Mouse (Mus musculus) forebrain, embryonic 10.5 days (tissue): Measurements from ENCODE around the gene Eif2s3x. TPM values are rescaled to one million over a fixed set of nuclear protein-coding genes. Genes with fewer than 3 reads are reported as not detected.
"Not testable (repeated sequence)": the region's sequence is repeated elsewhere in the genome, so short reads cannot be mapped to it uniquely, and the experiment has no call there.

Experiments used
- DNase-seq: peaks from one replicate; pipeline ENCODE4 v3.0.0-alpha.2; 2017; ENCODE audit warnings: low spot score; ENCODE audit errors: extremely low spot score
- H3K27ac ChIP-seq: fragments of 300-500 bp; sonication (generic); 2 replicates; pipeline ENCODE4 v1.5.1; 2016; ENCODE audit warnings: mild to moderate bottlenecking
- H3K27me3 ChIP-seq: fragments of 300-500 bp; sonication (generic); 2 replicates; pipeline ENCODE4 v1.6.1; 2016; ENCODE audit warnings: mild to moderate bottlenecking; ENCODE audit not compliant: poor library complexity, severe bottlenecking
- H3K36me3 ChIP-seq: fragments of 300-500 bp; sonication (generic); replicated peaks from 2 replicates; pipeline ENCODE4 v1.6.1; 2016; ENCODE audit warnings: mild to moderate bottlenecking, moderate library complexity
- H3K4me1 ChIP-seq: fragments of 300-500 bp; sonication (generic); 2 replicates; pipeline ENCODE4 v1.6.1; 2016
- H3K4me3 ChIP-seq: fragments of 300-500 bp; sonication (generic); 2 replicates; pipeline ENCODE4 v1.5.1; 2016; ENCODE audit warnings: mild to moderate bottlenecking, moderate library complexity
- H3K9me3 ChIP-seq: fragments of 300-500 bp; sonication (generic); 2 replicates; pipeline ENCODE4 v1.6.1; 2016; ENCODE audit warnings: mild to moderate bottlenecking, moderate library complexity
- WGBS: fragments of 180-500 bp; shearing (Covaris S2); methylation state at CpG from one replicate; pipeline ENCODE4 v1.1.7; 2016; 5-methylcytosine and 5-hydroxymethylcytosine counted together
- polyA plus RNA-seq: library from polyadenylated mRNA; unstranded; fragments of >200 nt; fragmentation: Nextera tagmentation; extraction: Ambion mirVana; gene quantifications from 2 replicates; pipeline ENCODE4 v1.2.1, GENCODE M21; 2016

Eif2s3x gene
- 109 and 110 TPM in 2 replicates for polyA plus RNA-seq

DNA sequence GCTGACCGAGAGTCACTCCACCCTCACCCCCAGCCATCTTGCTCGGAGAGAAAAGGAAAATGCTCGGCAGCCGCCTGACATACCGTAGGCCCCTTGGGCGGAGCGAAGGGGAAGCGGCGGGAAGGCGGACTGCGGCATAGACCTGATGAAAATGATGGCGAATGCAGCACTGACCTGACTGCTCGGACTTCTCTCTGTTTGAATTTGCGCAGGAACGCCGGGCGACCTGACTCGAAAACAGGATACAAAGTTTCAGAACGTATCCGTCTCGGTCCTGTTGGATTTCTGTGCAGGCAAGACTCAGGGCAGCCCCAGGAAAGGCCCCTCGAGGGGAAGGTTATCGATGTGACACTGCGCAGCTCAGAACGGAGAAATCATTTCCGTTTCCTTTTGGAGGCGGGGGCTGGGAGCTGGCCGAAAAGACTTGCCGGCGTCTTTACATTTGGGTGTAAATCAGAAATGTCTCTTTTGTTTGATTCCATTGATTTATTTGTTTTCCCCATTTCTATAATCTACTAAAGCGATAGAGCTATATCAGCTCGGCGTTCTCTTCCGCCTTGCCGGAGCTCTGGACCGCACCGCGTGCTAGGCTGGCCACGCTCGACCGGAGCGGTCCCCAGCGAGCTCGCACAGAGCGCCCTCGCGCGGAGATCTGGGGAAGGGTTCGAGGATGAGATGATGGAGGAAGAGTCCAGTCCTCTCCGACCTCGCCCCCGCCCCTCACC is at the start of gene Eif2s3x:
Gene Eif2s3x, minus strand, starts transcription at position 266 of the 725 bp plus-strand sequence.
- Histone ChIP-seq H3K4me3 (peak within 1 kb of the TSS; percentile 79), H3K36me3 (peaks cover 34% of the 10 kb centered on the region), H3K27ac (peak within 1 kb of the TSS; percentile 90), H3K4me1 (peaks cover 10% of the 10 kb centered on the region; the same call in 1 of the 2 replicates), H3K9me3 (no peaks in the 10 kb centered on the region), H3K27me3 (no peaks in the 10 kb centered on the region)
- DNase-seq = peak; percentile 83
- WGBS = under 1% methylated on average over 52 of the region's 52 CpGs

DNA sequence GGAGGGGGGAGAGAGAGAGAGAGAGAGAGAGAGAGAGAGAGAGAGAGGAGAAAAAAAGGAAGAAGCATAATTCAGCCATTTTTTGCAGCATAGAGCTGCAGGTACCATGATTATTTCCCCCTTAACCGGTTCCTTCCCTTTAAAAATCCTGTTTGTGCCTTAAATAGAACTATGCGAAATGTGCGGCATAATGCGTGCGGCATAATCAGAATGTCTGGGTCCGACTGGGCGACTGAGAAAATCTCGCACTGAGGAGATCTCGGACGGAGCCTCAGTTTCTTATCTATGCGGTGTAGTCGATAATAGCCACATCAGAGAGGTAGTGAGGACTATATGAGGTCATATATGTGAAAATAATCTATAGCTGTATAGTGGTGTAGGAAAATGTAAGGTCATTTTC is 22.9 kb upstream of the Eif2s3x start:
- WGBS = 28% methylated on average over 12 of the region's 12 CpGs
- DNase-seq = no peak
- peaks cover 99% of the 10 kb centered on the region for H3K27me3 ChIP-seq

DNA sequence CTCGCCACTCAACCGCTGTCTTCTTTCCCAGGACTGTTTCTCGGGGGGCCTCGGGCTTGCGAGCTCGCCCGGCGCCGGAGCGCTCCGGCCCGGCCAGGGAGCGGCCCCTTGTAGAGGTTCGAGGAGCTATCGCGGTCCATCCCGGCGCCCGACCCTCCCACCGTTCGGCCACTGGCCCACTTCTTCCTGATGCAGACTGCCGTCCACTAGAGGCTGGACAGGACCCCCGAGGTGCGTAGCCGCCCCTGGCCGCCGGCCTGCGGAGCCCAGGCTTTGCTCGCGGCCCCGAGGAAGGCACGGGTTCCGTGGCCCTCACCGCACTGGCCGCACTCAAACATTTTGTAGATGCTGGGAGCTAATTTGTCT is 22.5 kb upstream of the Eif2s3x start:
- 11% methylated on average over 35 of the region's 35 CpGs for WGBS
- peak overlapping the region; percentile 91 for H3K27ac ChIP-seq
- no peaks in the 10 kb centered on the region for H3K36me3 ChIP-seq
- peaks cover 100% of the 10 kb centered on the region for H3K27me3 ChIP-seq
- DNase-seq = no peak
- no peaks in the 10 kb centered on the region for H3K4me1 ChIP-seq
- peak overlapping the region; percentile 67 for H3K4me3 ChIP-seq
- no peaks in the 10 kb centered on the region for H3K9me3 ChIP-seq

More for the DNA sequence above, 22.9 kb upstream of the Eif2s3x start:
- Histone ChIP-seq H3K4me3 (peak overlapping the region; percentile 67), H3K4me1 (no peaks in the 10 kb centered on the region), H3K27ac (peak overlapping the region; percentile 91), H3K36me3 (no peaks in the 10 kb centered on the region), H3K9me3 (no peaks in the 10 kb centered on the region)

DNA sequence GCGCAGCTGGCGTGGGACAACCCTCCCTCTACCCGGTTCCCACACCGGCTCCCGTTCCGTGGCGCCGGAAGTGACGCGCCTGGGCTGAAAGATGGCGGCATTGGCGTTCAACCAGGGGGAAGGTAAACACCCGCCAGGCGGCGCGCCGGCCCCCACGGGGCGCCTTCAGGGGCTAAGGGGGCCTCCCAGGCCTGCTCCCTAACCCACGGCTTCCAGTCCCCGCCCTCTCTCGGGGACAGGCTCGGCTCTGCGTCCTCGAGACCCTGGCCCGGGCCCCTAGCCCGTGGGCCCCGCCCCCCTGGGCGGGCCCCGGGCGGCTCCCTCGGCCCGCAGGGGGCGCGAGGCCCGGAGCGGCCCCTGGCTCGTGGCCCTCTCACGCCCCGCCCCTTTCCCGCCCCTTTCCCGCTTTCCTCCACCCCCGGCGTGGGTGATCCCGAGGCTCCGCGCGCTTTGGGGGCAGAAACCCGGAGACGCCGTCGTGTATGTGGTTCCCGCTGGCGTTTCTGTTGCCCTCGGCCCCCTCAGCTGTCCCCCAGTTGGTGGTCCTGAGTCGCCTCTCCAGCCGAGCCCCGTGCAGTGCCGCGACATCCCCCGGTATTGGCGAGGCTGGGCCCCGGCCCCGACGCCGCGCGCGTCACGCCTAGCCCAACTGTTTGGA is 22.0 kb upstream of the Eif2s3x start, which contains the start of gene Klhl15:
Gene Klhl15, plus strand, starts transcription at position 68 of the 658 bp plus-strand sequence.
- H3K4me3 ChIP-seq = peak within 1 kb of the TSS; percentile 67
- WGBS = 5% methylated on average over 51 of the region's 70 CpGs
- H3K4me1 ChIP-seq = no peaks in the 10 kb centered on the region
- peak within 1 kb of the TSS; percentile 91 for H3K27ac ChIP-seq
- H3K9me3 ChIP-seq = no peaks in the 10 kb centered on the region
- peak; percentile 79 for DNase-seq
- H3K36me3 ChIP-seq = no peaks in the 10 kb centered on the region
- peaks cover 100% of the 10 kb centered on the region for H3K27me3 ChIP-seq

DNA sequence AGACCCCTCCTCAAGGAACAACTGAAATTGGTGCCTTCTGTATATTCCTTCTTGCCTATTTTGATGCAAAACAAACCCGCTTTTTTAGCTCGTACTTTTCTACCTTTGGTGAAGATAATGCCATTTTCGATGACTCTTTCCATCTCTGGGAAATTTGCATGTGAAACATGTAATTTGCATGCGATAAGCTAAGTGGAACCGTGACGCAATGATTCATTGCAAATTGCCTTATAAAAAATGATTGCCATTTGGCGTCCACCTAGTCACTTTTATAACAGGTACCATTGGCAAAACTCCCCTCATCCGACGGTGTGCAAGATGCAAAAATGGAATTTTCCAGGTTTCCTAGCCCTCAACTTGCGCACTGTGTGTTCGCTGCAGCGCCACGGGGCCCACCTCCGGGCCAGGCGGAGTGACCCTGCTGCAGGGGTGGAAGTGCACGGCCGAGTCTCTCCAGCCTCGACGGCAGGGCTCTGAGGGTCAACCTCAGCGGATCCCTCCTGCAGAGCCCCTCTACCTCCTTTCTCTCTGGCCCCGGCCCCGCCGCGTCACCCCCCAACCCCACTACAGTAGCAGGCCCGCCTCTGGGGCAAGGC is 21.4 kb upstream of the Eif2s3x start:
- Histone ChIP-seq H3K4me1 (no peaks in the 10 kb centered on the region), H3K4me3 (peak overlapping the region; percentile 67), H3K36me3 (no peaks in the 10 kb centered on the region), H3K9me3 (no peaks in the 10 kb centered on the region), H3K27me3 (peaks cover 98% of the 10 kb centered on the region), H3K27ac (peak overlapping the region; percentile 91)
- no peak for DNase-seq
- 15% methylated on average over 23 of the region's 25 CpGs for WGBS

DNA sequence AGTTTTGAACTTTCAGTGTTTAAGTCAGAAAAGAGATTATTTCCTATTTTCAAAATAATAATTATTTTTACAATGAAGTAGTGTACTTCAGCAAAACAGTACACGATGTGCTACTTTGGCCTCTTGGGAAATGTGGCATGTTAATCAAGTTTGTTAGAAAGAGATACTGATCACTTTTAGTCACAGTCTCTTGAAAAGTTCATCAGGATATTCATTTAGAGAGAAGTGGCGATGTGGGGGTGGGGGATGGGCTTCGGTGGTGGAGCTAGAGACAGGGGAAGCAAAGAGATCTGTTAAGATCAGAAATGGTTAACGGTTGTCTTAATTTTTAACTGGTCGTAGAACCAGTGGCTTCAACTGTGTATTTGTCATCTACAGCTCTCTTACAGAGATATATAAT is 20.8 kb upstream of the Eif2s3x start:
- Histone ChIP-seq H3K4me3 (peak overlapping the region; percentile 67), H3K9me3 (no peaks in the 10 kb centered on the region), H3K4me1 (no peaks in the 10 kb centered on the region), H3K36me3 (no peaks in the 10 kb centered on the region), H3K27me3 (peaks cover 96% of the 10 kb centered on the region), H3K27ac (no peak overlapping the region)
- no peak for DNase-seq
- 49% methylated on average over 5 of the region's 5 CpGs for WGBS

DNA sequence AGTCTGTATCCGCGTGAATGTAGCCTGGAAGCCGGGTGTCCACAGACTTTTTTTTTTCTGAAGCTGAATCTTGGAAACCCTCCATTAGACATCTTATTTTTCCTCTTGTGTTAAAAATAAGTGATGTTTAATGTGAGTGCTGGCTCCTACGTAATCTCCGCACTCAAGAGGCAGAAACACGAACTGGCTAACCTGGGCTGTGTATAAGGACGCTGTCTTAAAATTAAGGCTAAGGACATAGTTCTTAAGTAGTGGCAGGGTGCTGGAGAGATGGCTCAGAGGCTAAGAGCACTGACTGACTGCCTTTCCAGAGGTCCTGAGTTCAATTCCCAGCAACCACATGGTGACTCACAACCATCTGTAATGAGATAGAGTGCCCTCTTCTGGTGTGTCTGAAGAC is 722 bp upstream of the Eif2s3x start:
- no peak for DNase-seq
- Histone ChIP-seq H3K4me3 (peak overlapping the region; percentile 79), H3K9me3 (no peaks in the 10 kb centered on the region), H3K27me3 (no peaks in the 10 kb centered on the region), H3K36me3 (peaks cover 27% of the 10 kb centered on the region), H3K4me1 (peaks cover 10% of the 10 kb centered on the region; the same call in 1 of the 2 replicates), H3K27ac (peak overlapping the region; percentile 90; the same call in 1 of the 2 replicates)
- 21% methylated on average over 7 of the region's 7 CpGs for WGBS

DNA sequence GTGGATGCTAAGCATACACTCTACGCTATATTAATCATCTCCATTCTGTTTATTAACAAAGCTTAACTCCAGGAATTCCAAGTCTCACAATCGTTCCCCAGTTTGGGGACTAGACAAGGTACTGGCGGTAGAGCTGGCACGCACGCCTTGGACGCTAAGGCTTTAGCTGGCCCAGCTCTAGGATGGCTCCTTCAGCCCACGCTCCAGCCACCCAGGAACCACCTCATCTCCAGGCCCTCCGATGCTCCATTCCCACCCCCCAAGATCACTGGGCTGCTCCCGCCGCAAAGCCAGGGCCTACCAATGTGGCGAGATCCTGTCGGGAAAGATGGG is 432 bp downstream of the Eif2s3x start:
- no peaks in the 10 kb centered on the region for H3K9me3 ChIP-seq
- 0% methylated on average over 12 of the region's 12 CpGs for WGBS
- H3K36me3 ChIP-seq = peaks cover 39% of the 10 kb centered on the region
- H3K27me3 ChIP-seq = no peaks in the 10 kb centered on the region
- H3K27ac ChIP-seq = peak overlapping the region; percentile 90
- no peak for DNase-seq
- peaks cover 10% of the 10 kb centered on the region; the same call in 1 of the 2 replicates for H3K4me1 ChIP-seq
- peak overlapping the region; percentile 79 for H3K4me3 ChIP-seq

DNA sequence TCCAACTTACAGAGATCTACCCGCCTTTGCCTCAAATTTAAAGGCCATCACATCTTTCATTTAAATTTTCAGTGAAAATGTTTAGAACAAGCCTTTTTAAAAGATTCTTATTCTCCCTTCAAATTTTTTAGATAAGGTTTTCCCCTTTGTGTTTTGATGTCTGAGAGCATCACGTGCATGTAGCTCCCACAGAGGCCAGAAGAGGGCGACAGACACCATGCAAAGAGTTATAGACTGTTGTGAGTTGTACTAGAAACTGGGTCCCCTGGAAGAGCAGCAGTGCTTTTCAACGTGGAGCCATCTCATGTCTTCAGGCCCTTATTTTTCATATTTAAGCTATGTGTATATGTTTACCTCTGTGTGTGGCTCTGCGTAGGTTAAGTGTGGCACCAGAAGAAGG is 14.9 kb downstream of the Eif2s3x start:
- 83% methylated on average over 5 of the region's 5 CpGs for WGBS
- Histone ChIP-seq H3K4me1 (no peaks in the 10 kb centered on the region), H3K27ac (no peak overlapping the region), H3K4me3 (no peak overlapping the region), H3K36me3 (peaks cover 100% of the 10 kb centered on the region), H3K9me3 (no peaks in the 10 kb centered on the region), H3K27me3 (no peaks in the 10 kb centered on the region)
- no peak for DNase-seq

DNA sequence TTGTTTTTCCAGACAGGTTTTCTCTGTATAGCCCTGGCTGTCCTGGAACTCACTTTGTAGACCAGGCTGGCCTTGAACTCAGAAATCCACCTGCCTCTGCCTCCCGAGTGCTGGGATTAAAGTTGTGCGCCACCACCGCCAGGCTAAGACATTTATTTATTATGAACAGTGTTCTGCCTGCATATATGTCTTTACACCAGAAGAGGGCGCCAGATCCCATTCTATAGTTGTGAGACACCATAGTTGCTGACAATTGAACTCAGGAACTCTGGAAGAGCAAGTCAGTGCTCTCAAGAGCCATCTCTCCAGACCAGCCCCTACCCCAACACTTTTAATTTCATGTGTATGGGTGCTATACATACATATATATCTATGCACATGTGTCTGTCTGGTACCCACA is 18.8 kb downstream of the Eif2s3x start:
- not testable (repeated sequence) for H3K4me1 ChIP-seq, H3K27me3 ChIP-seq, DNase-seq, H3K27ac ChIP-seq, H3K9me3 ChIP-seq, H3K4me3 ChIP-seq
- 72% methylated on average over 4 of the region's 4 CpGs for WGBS
- peaks cover 82% of the 10 kb centered on the region for H3K36me3 ChIP-seq

DNA sequence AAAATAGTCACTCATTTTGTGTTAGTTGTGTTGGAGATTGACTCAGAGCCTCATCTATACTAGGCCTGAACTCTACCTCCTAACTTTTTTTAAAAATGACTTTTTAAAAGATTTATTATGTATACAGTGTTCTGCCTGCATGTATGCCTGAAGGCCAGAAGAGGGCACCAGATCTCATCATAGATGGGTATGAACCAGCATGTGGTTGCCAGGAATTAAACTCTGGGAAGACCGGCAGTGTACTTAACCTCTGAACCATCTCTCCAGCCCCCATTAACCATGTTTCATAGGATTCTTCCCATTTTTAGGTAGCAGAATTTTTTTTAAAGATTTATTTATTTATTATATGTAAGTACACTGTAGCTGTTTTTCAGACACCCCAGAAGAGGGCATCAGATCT is 27.5 kb downstream of the Eif2s3x start:
- H3K4me3 ChIP-seq = no peak overlapping the region
- 80% methylated on average over 1 of the region's 1 CpGs for WGBS
- H3K27ac ChIP-seq = no peak overlapping the region
- DNase-seq = no peak
- H3K4me1 ChIP-seq = peaks cover 6% of the 10 kb centered on the region
- H3K36me3 ChIP-seq = no peaks in the 10 kb centered on the region
- H3K27me3 ChIP-seq = peaks cover 64% of the 10 kb centered on the region
- H3K9me3 ChIP-seq = no peaks in the 10 kb centered on the region

DNA sequence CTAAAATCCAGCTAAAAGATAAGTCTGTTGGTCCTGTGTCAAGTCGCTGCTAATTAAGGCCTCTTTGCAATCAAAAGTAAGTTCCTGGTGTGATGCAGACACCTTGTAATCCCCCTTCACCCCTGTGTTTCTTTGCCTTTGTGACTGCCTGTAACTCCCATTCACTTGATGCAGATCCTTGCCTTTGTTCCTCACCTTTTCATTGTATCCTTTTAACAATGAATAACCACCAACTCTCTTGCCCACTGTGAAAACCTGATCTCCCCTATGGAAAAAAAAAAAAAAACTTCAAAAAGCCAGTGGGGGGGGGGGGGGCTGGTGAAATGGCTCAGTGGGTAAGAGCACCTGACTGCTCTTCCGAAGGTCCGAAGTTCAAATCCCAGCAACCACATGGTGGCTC is 28.8 kb downstream of the Eif2s3x start:
- H3K36me3 ChIP-seq = no peaks in the 10 kb centered on the region
- no peaks in the 10 kb centered on the region for H3K9me3 ChIP-seq
- peaks cover 72% of the 10 kb centered on the region for H3K27me3 ChIP-seq
- peaks cover 6% of the 10 kb centered on the region for H3K4me1 ChIP-seq
- 27% methylated on average over 3 of the region's 3 CpGs for WGBS
- H3K27ac ChIP-seq = no peak overlapping the region
- DNase-seq = no peak
- H3K4me3 ChIP-seq = no peak overlapping the region
